ENCODE assay signal across 9 mouse cellular contexts in genomic region chr17:73034420-73034819, GRCm38 (mm10).
DNase-seq lines count a peak whose midpoint lies in the region; ATAC-seq and TF ChIP-seq lines count a peak whose summit lies in the region.
"Had no signal": no experiment of that assay in that cellular context is flagged by ENCODE, and none has a peak within 500 bp of the region (broad histone marks: within the 10 kb centered on the region; RNA-seq: fewer than 3 reads in every experiment).

No protein-coding gene starts in this region.

- no peaks in the 10 kb centered on the region for H3K36me3 ChIP-seq in liver, postnatal 0 days (replicated peaks; ENCODE audit: insufficient read depth, low read length)
- no peaks in the 10 kb centered on the region for H3K36me3 ChIP-seq in splenic B cell, adult 2 months (ENCODE audit: control insufficient read depth, insufficient read depth, low read length, poor library complexity, severe bottlenecking)

- no peak overlapping the region for H3K4me2 ChIP-seq in liver, postnatal 0 days (ENCODE audit: low read depth, low read length)

- no peak overlapping the region for H3K4me3 ChIP-seq in liver, postnatal 0 days (ENCODE audit: low read depth, low read length)

- intact Hi-C loops in left cerebral cortex, postnatal 36 days (cut with DNase I) = no loop called here

- DNase-seq in adrenal gland, adult (ENCODE audit: inconsistent age in 2 of 2, low spot score in 1 of 2) = peak; percentile 25 to 63
- no peak for DNase-seq in adrenal gland, adult 18-20 months (ENCODE audit: low spot score in 2 of 2)
- DNase-seq in thymus, postnatal 14 days = peak; percentile 53
- DNase-seq in thymus, postnatal 4 days = no peak
- peak; percentile 51 for DNase-seq in liver, postnatal 0 days
- DNase-seq in splenic B cell, adult 2 months (ENCODE audit: low read depth, low spot score) = peak; percentile 91
- no peak for DNase-seq in cerebellum, adult 11 months
- no peak for DNase-seq in left cerebral cortex, postnatal 36 days (ENCODE audit: low spot score in 2 of 2)

- no peaks in the 10 kb centered on the region for H3K27me3 ChIP-seq in liver, postnatal 0 days (ENCODE audit: insufficient read depth, low read length)
- no peaks in the 10 kb centered on the region for H3K27me3 ChIP-seq in splenic B cell, adult 2 months (ENCODE audit: control insufficient read depth, insufficient read depth, low read length, poor library complexity, severe bottlenecking)

- peak; percentile 76 for ATAC-seq in liver, postnatal 0 days
- ATAC-seq: forebrain, embryonic 16.5 days had no signal

- peak; percentile 37 for TF ChIP-seq CTCF in liver, postnatal 0 days (IDR thresholded peaks at IDR 0.05; ENCODE audit: low read depth)

- TF ChIP-seq EP300 in liver, postnatal 0 days (IDR thresholded peaks at IDR 0.05; ENCODE audit: low read depth) = no peak

- peaks cover 11% of the 10 kb centered on the region; the same call in 1 of the 2 replicates for H3K4me1 ChIP-seq in liver, postnatal 0 days (ENCODE audit: insufficient read depth)

- H3K27ac ChIP-seq in liver, postnatal 0 days (ENCODE audit: low read depth) = peak overlapping the region; percentile 87

- WGBS in liver, postnatal 0 days (ENCODE audit: insufficient replicate concordance) = 24% methylated on average over 3 of the region's 3 CpGs

- H3K9me3 ChIP-seq in liver, postnatal 0 days (ENCODE audit: low read length) = no peaks in the 10 kb centered on the region

- H3K9ac ChIP-seq in liver, postnatal 0 days (replicated peaks) = no peak overlapping the region

Comparison
In these comparisons a context has a peak if more than half of its experiments do, and no peak if none do; other contexts are left out.
1. DNase-seq: peak in adrenal gland, adult (2 of 2), thymus, postnatal 14 days (single experiment), liver, postnatal 0 days (single experiment) and splenic B cell, adult 2 months (single experiment); none in adrenal gland, adult 18-20 months (0 of 2), thymus, postnatal 4 days (single experiment), cerebellum, adult 11 months (single experiment) and left cerebral cortex, postnatal 36 days (0 of 2).